Mouse (Mus musculus): ENCODE measurements around the gene Satb1. TPM values are rescaled to one million over a fixed set of nuclear protein-coding genes. Genes with fewer than 3 reads are reported as not detected.

Satb1 gene
- total RNA-seq, 2 experiments from 2014 or later = 29.3 to 36.0 TPM

DNA sequence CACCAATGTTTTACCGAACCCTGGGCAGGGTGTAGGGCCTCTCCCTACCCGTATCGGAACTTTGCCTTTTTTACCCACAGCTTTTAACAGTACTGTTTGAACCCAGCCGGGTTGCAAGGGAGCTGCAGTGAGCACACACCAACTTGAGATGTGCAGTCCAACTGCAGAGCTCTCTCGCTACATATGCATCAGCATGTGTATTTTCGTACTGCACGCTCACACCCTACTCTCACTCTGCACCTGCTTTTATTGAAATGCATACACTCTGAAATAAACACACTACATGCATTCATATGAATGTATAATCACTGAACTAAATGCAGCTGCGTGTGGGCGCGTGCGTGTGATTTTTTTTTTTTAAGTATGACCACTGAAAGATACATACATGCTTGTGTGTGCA, 53.1 kb downstream of the Satb1 start:
- DNase-seq (ENCODE audit: low spot score in 2 of 2) = no peak

DNA sequence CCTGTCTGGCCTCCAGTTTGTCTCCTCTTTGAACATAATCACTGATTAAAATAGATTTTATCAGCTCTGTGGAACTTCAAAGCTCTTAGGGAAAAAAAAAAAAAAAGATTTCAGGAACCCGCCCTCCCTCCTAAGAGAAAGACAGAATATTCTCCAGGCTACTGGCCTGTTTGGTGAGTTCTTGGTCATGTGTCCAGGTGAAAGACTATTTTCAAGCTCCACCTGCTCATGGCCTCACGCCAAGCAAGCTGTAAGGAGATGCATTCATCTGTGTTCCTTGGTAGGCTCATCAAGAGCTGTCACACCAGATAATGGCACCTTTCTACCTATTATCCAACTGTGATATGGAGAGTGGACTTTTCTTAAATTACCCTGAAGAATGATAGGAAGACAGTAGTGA, 54.1 kb downstream of the Satb1 start:
- no peak for DNase-seq (ENCODE audit: low spot score in 2 of 2)

DNA sequence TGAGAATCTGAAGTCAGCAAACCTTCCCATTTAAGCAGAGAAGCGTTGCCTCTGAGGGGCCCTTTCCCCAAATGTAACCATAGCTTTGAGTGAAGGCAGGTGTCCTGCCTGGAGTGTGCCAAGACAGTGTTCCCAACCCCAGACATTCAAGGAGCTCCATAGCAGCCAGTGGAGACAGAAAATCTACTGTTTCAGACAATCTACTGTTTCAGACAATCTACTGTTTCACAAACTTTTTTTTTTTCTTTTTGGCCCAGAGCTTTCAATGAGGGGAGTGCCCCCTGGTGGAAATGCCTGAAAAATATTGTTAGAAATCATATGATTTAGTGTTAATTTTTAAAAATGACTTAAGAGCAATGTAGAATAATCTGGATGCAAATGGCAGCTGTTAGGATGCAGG, 55.3 kb downstream of the Satb1 start:
- DNase-seq (ENCODE audit: low spot score in 2 of 2) = no peak

- no peak for DNase-seq (ENCODE audit: low spot score in 2 of 2)
These were observed 57.8 kb downstream of the Satb1 start for GRCm38 (mm10) chr17:51775070-51775881.

- no peak for DNase-seq (ENCODE audit: low spot score in 2 of 2)
These were observed 69.5 kb downstream of the Satb1 start for GRCm38 (mm10) chr17:51763600-51763999.

DNA sequence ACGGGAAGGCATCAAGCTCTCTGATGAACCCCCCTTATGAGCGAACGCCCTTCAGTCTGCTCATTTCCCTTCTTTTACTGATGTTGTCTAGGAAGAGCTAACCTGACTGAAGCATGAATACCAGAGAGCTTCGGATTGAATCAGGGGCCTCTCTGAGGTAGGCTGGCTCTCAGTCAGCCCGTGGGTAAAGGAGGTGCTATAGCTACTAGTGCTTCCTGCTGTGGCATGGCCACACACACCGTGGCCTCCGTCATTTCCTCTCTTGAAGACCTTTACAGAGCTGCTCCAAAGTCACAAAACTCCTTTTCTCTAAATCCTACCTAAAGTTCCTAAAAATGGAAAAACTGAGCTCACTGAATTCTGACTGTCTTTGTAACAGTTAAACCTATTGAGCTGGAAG, 70.6 kb downstream of the Satb1 start:
- DNase-seq (ENCODE audit: low spot score in 2 of 2) = no peak

GRCm38 (mm10) chr17:51760997-51761655, 72.0 kb downstream of the Satb1 start:
- DNase-seq (ENCODE audit: low spot score in 2 of 2) = no peak

GRCm38 (mm10) chr17:51760251-51760887, 72.7 kb downstream of the Satb1 start:
- no peak for DNase-seq (ENCODE audit: low spot score in 2 of 2)

- DNase-seq (ENCODE audit: low spot score in 2 of 2) = no peak
These were observed 73.6 kb downstream of the Satb1 start for GRCm38 (mm10) chr17:51759509-51759908.

DNA sequence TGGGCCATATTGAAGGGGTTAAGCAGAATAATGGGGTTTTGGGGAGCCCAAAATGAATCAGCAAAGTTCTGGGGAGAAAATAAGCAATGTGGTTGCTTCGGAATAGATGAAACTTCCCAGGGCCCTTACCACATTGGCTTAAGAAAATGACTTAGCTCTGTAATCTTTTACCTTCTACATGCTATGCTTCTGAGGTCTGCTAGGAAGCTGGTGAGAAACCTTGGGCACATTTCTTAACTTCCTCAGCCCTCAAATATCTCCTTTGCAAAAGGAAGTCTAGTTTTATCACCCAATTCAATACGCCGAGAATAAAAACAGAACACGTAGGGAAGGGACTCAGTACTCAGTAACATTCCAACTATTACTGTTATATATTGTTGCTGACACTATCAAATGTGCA, 80.9 kb downstream of the Satb1 start:
- DNase-seq (ENCODE audit: low spot score in 2 of 2) = no peak

GRCm38 (mm10) chr17:51747204-51747603, 85.9 kb downstream of the Satb1 start:
- DNase-seq (ENCODE audit: low spot score in 2 of 2) = no peak

DNA sequence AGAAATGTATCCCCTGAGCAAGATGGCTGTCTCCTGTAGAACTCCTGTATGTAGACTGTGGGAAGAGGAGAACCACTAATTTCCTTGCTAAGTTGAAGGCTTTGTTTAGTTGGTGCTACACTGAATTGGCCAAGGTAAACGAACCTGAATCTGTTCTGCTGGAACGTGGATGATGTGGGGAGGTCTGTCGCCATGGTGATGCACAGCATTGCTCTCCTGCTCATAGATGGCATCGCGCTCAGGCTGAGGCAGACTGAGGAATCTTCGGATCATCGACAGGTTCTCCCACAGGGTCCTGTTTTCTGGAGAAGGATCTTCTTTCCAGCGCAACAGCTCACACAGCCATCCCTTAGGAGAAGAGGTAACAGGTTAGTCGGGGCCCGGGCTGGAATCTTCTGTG, 90.6 kb downstream of the Satb1 start:
- no peak for DNase-seq (ENCODE audit: low spot score in 2 of 2)

GRCm38 (mm10) chr17:51741126-51741525, 92.0 kb downstream of the Satb1 start:
- DNase-seq (ENCODE audit: low spot score in 2 of 2) = no peak

- no peak for DNase-seq (ENCODE audit: low spot score in 2 of 2)
These were observed 92.8 kb downstream of the Satb1 start for GRCm38 (mm10) chr17:51740246-51740645.

- DNase-seq (ENCODE audit: low spot score in 2 of 2) = no peak
These were observed 108.6 kb downstream of the Satb1 start for GRCm38 (mm10) chr17:51724486-51724885.

DNA sequence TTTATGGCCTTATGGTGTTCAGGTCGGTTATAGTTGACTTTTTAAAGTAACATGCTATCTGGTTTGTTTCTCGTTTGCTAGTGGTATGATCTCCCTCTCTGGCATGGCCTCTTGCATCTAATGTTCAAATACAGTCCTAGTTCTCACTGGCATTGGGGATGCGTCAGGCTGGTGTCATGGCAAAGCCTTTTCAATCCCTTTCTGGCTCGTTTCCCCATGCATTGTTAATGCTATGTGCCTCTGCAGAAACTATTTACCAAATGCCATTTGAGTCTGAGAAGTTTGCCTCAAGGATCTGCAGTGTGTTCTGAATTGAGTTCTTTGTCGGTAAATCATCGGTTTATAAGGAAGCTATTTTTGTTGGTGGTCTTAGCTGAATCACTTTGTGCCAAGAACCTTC, 137.4 kb downstream of the Satb1 start:
- no peak for DNase-seq (ENCODE audit: low spot score in 2 of 2)

DNA sequence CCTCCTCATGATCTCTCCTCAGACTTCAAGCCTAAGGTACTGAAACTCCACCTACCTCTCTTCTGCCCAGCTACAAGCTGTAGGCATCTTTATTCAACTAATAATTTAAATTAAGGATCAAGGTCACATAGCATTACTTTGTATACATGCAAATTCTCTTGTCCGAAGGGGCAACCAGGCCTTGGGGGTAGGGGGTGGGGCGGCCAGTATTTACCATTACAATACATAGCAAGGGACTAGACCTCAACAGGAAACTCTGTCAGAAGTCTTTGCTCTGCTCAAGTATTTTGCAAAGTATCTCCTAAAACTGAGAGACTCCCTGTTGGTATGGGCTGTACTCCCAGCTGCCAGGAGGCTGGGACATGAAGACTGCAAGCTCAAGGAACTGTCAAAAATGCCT, 137.8 kb downstream of the Satb1 start:
- DNase-seq (ENCODE audit: low spot score in 2 of 2) = no peak

DNA sequence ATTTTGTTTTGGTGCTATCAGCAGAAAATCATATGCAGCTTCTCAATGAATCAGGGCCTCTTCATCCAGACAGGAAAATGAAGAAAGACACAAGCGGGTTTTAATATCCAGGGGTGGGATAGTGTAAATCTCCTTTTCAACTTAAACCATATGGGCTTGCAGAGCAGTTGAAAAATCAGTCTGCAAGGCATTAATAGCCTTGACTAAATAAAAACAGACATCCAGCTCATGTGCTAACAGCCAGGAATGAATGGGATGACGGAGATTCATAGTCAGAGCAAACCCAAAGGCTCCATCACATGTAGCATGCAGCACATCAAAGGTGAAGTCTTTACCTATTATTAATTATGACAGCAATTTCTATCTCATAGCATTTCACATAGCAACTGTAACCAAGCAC, 142.6 kb downstream of the Satb1 start:
- DNase-seq (ENCODE audit: low spot score in 2 of 2) = no peak

DNA sequence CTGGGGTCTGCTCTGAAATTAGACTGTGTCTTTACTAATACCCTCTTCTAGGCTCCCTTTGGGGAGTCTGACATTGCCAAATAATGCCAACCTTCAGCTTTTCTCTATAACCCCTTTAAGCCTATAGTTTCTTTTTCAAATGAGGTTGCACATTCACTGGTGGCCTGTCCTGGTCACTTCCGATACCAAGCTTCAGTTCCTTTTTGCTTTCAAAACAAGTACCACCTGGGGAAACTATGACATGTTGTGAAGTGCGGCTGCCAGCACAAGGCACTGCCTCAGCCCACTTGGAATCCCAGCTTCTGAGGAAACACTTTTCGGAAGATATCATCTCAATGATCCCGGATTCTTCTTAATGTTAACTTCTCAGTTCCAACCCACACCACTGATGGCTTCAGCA, 145.9 kb downstream of the Satb1 start:
- DNase-seq (ENCODE audit: low spot score in 2 of 2) = no peak
